Mouse (Mus musculus) embryonic facial prominence, embryonic 12.5 days (tissue): ENCODE results near the gene Cdkn1c. TPM values are rescaled to one million over a fixed set of nuclear protein-coding genes. Genes with fewer than 3 reads are reported as not detected.

Source experiments
- ATAC-seq: fragments of 200-750 bp; cut with Nextera tagmentation; 2 replicates; pipeline ENCODE4 v1.8.0; 2017; ENCODE audit not compliant: insufficient number of reproducible peaks, insufficient read depth, low FRiP score, low TSS enrichment
- H3K27ac ChIP-seq: fragments of 300-500 bp; sonication (generic); 2 replicates; pipeline ENCODE4 v1.5.1; 2016; ENCODE audit warnings: mild to moderate bottlenecking
- H3K27me3 ChIP-seq: fragments of 300-500 bp; sonication (generic); 2 replicates; pipeline ENCODE4 v1.6.1; 2016; ENCODE audit warnings: mild to moderate bottlenecking, moderate library complexity
- H3K36me3 ChIP-seq: fragments of 300-500 bp; sonication (generic); 2 replicates; pipeline ENCODE4 v1.6.1; 2016; ENCODE audit warnings: mild to moderate bottlenecking
- H3K4me1 ChIP-seq: fragments of 300-500 bp; sonication (generic); 2 replicates; pipeline ENCODE4 v1.6.1; 2016
- H3K4me2 ChIP-seq: fragments of 300-500 bp; sonication (generic); replicated peaks from 2 replicates; pipeline ENCODE4 v1.6.1; 2016; ENCODE audit warnings: mild to moderate bottlenecking, moderate library complexity
- H3K4me3 ChIP-seq: fragments of 300-500 bp; sonication (generic); 2 replicates; pipeline ENCODE4 v1.5.1; 2016; ENCODE audit warnings: mild to moderate bottlenecking
- H3K9ac ChIP-seq: fragments of 300-500 bp; sonication (generic); 2 replicates; pipeline ENCODE4 v1.6.1; 2016; ENCODE audit warnings: mild to moderate bottlenecking, moderate library complexity
- H3K9me3 ChIP-seq: fragments of 300-500 bp; sonication (generic); 2 replicates; pipeline ENCODE4 v1.6.1; 2016; ENCODE audit warnings: mild to moderate bottlenecking, moderate library complexity
- WGBS: fragments of 180-500 bp; shearing (Covaris S2); methylation state at CpG from one replicate; pipeline ENCODE4 v1.1.7; 2016; 5-methylcytosine and 5-hydroxymethylcytosine counted together
- polyA plus RNA-seq: library from polyadenylated mRNA; unstranded; fragments of >200 nt; fragmentation: Nextera tagmentation; extraction: Ambion mirVana; gene quantifications from 2 replicates; pipeline ENCODE4 v1.2.1, GENCODE M21; 2016

The Cdkn1c gene
- polyA plus RNA-seq, 1 experiment from 2014 or later: 1,667 TPM

DNA sequence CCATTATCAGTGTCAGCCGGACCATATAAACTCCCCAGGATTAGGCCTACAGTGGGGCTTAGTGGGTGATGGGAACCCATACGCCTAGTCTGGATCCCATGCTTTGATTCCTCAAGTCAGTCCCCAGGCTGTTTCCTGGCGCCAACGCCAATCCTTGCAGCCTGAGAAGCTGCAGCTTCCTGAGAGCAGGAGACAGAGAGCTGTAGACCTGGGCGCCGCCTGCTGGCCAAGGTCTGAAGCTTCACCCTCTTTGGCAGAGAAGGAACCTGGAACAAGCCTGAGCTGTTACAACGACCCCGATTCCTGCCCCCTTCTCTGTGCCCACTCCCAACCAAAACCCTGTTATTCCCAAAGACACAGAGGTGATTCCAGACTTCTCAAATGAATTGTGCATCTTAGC is 9.1 kb upstream of the Cdkn1c start:
- Histone ChIP-seq H3K4me2 (no peak overlapping the region), H3K4me1 (peaks cover 20% of the 10 kb centered on the region), H3K9me3 (no peaks in the 10 kb centered on the region), H3K36me3 (no peaks in the 10 kb centered on the region), H3K27ac (no peak overlapping the region), H3K9ac (no peak overlapping the region), H3K27me3 (0 out of 2 replicates have a peak, but pooled peaks cover 3% of the 10 kb centered on the region), H3K4me3 (no peak overlapping the region)
- ATAC-seq: no peak
- 19% methylated on average over 8 of the region's 8 CpGs for WGBS

DNA sequence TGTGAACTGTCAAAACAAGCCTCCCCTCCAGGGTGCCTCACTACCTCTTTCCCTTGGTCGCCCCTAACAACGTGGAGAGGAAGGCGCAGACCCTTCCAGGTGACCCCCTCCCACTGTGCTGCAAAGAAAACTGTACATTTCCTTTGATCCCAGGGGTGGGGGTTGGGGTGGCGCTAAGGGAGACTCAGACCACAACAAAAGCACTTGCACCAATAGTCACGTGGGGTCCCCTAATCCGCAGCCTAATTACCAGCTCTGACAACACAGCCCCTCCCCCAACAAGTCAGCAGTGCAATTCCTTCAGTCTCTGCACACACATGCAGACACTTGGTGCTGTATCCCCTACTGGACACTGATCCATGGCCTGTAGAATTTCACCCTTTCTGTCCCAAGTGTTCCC is 6.9 kb upstream of the Cdkn1c start:
- Histone ChIP-seq H3K9me3 (no peaks in the 10 kb centered on the region), H3K27ac (0 out of 2 replicates have a peak overlapping the region, but pooled peaks have one; percentile 7), H3K9ac (no peak overlapping the region), H3K4me3 (no peak overlapping the region), H3K36me3 (no peaks in the 10 kb centered on the region), H3K4me1 (peaks cover 29% of the 10 kb centered on the region), H3K27me3 (no peaks in the 10 kb centered on the region), H3K4me2 (no peak overlapping the region)
- ATAC-seq: no peak
- WGBS: 13% methylated on average over 6 of the region's 6 CpGs

DNA sequence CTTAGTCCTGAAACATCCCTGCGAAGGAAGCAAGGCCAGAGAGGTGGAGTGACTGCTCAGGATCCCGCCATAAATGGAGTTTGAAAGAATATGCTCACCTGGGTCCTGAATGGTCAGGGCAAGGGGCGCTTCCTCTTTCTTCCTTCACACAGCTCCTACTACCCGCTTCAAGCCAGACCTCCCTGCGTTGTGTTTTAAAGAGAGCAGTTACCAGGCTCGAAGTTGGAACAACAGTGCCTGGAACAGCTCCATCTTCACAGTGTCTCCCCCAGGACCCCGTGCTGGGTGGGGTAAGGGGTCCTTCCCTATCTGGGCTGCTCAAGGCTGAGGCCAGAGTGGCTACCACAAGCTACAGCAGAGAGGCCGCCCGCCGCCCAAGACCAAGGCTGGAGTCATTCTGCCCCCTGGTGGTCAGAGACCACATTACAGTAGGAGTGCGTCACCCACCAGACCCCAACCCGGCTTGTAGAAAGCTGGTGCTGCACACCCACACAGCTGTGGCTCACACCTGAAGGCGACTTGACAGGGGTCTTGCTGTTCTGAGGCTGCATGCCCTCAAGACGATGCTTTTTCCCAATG is 5.3 kb upstream of the Cdkn1c start:
- Histone ChIP-seq H3K9me3 (peaks cover under 1% of the 10 kb centered on the region; the same call in 1 of the 2 replicates), H3K4me1 (peaks cover 35% of the 10 kb centered on the region), H3K4me2 (no peak overlapping the region; the same call in 1 of the 2 replicates), H3K9ac (no peak overlapping the region), H3K27me3 (no peaks in the 10 kb centered on the region), H3K27ac (peak overlapping the region; percentile 80; the same call in 1 of the 2 replicates), H3K36me3 (no peaks in the 10 kb centered on the region), H3K4me3 (no peak overlapping the region)
- 33% methylated on average over 14 of the region's 14 CpGs for WGBS
- no peak for ATAC-seq

DNA sequence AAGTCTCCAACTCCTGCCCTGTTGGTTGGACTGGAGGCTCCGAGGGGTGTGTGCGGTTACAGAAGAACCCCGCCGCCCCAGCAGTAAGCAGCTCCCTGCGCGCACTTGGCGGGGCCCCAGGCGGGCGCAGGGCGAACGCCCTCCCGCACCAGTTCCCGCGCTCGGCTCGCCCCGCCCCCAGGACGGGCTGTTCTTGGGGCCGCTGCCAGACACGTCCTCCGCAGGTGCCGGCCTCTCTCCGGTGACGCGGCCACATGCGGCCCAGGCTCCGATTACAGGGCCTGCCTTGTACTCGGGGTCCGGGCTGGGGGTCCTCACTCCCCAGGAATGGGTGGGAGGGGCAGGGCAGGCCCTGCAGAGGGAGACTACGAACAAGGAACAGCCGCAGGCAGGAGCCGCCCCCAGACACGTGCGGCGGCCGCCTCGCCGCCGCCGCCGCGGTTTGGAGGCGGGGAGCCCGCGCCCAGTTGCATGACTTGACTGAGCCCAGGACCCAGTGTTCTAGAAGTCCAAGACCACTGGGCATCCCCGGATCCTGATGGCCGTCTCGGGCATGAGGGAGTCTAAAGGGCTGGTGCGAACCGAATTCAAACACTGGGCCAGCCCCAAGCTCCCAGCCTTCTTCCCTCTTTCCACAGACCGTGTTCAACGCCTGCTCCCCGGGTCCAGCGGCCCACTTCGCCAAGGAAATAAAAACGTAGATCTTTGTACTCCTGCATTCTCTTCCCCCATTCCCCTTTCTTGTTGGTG is 4.1 kb upstream of the Cdkn1c start:
- Histone ChIP-seq H3K4me3 (peak overlapping the region; percentile 17), H3K27me3 (no peaks in the 10 kb centered on the region)

DNA sequence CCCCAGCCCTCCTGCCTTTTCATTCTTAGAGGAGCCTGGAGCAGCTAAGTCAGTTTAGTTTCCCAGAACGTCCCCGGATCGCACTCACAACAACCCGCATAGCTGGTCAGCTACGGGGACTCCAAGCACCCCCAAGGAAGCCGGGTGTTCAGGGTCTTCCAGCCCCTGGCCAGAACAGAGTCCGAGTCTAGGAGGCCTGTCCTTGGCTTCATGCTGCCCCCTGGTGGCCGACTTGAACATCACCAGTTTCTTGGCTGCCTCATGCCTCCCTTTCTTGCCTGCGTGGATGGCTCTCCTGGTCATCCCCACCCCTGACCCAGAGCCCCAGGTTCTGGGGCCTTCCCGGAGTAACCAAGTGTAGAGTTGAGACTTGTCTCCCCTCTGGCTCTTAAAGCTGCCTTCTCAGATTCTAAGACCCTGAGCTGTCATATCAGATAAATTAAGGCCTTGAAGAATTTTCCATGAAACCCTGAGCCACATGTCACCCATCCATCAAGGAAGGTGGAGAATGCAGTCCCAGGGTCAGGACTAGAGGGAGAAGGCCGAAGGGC is 3.1 kb upstream of the Cdkn1c start:
- 28% methylated on average over 11 of the region's 11 CpGs for WGBS

More for the DNA sequence above, 4.1 kb upstream of the Cdkn1c start:
- WGBS: 20% methylated on average over 56 of the region's 56 CpGs
- peak; percentile 31 for ATAC-seq
- H3K36me3 ChIP-seq: no peaks in the 10 kb centered on the region
- H3K9ac ChIP-seq: peak overlapping the region; percentile 31
- peaks cover 35% of the 10 kb centered on the region for H3K4me1 ChIP-seq
- peak overlapping the region; percentile 80 for H3K27ac ChIP-seq
- H3K4me2 ChIP-seq: peak overlapping the region; percentile 44
- peaks cover 12% of the 10 kb centered on the region for H3K9me3 ChIP-seq

DNA sequence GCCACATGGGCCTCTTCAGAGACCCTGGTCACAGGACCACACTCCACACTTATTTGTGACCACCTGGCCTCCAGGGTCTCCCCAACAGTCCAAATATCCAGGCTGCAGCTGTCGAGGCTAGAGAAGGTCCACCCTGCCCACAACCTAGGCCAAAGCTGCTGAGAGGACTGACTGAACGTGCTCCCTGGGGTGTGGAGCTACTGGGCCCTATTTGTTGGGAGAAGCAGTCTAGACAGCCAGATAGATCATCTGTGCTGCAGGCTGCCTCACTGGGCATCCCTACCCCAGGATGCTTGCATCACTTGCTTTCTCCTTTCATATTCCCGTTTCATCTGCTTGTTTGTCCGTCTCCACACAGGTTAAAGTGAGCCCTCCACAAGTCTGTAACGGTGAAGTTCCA is 1.7 kb upstream of the Cdkn1c start:
- Histone ChIP-seq H3K36me3 (0 out of 2 replicates have a peak, but pooled peaks cover 3% of the 10 kb centered on the region), H3K9me3 (peaks cover 26% of the 10 kb centered on the region), H3K9ac (no peak overlapping the region), H3K4me2 (no peak overlapping the region), H3K27ac (no peak overlapping the region), H3K4me3 (no peak overlapping the region), H3K27me3 (no peaks in the 10 kb centered on the region), H3K4me1 (peaks cover 26% of the 10 kb centered on the region)
- no peak for ATAC-seq
- WGBS: 75% methylated on average over 5 of the region's 5 CpGs

More for the DNA sequence above, 3.1 kb upstream of the Cdkn1c start:
- Histone ChIP-seq H3K27me3 (no peaks in the 10 kb centered on the region), H3K4me3 (no peak overlapping the region), H3K4me2 (peak overlapping the region; percentile 16; the same call in 1 of the 2 replicates), H3K4me1 (peaks cover 35% of the 10 kb centered on the region), H3K27ac (peak overlapping the region; percentile 80), H3K9me3 (peaks cover 23% of the 10 kb centered on the region), H3K36me3 (0 out of 2 replicates have a peak, but pooled peaks cover 3% of the 10 kb centered on the region), H3K9ac (0 out of 2 replicates have a peak overlapping the region, but pooled peaks have one; percentile 3)
- ATAC-seq: no peak

DNA sequence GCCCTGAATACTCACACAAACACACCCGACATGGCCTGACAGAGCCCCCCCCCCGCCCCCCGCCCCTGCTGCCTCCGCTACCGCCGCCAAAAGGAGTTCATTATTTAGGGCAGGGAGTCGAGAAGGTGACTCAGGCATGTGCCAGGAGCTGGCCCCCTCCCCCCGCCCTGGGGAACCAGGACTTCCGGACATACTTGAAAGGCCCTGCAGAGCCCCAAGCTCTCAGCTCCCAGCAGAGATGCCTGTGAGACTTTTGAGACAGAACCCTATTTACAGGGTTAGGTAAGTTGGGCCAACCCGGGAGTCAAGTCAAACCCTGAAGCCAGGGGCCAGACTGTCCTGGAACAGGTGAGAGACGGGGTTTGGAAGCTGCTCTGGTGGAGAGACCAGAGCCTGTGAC is 1.1 kb upstream of the Cdkn1c start:
- no peak for ATAC-seq
- H3K4me1 ChIP-seq: peaks cover 20% of the 10 kb centered on the region
- WGBS: 46% methylated on average over 11 of the region's 11 CpGs
- H3K27me3 ChIP-seq: 0 out of 2 replicates have a peak, but pooled peaks cover 1% of the 10 kb centered on the region
- H3K4me2 ChIP-seq: peak overlapping the region; percentile 35; the same call in 1 of the 2 replicates
- peaks cover 26% of the 10 kb centered on the region for H3K9me3 ChIP-seq
- H3K4me3 ChIP-seq: no peak overlapping the region
- H3K36me3 ChIP-seq: 0 out of 2 replicates have a peak, but pooled peaks cover 3% of the 10 kb centered on the region
- H3K9ac ChIP-seq: no peak overlapping the region
- peak overlapping the region; percentile 30 for H3K27ac ChIP-seq

DNA sequence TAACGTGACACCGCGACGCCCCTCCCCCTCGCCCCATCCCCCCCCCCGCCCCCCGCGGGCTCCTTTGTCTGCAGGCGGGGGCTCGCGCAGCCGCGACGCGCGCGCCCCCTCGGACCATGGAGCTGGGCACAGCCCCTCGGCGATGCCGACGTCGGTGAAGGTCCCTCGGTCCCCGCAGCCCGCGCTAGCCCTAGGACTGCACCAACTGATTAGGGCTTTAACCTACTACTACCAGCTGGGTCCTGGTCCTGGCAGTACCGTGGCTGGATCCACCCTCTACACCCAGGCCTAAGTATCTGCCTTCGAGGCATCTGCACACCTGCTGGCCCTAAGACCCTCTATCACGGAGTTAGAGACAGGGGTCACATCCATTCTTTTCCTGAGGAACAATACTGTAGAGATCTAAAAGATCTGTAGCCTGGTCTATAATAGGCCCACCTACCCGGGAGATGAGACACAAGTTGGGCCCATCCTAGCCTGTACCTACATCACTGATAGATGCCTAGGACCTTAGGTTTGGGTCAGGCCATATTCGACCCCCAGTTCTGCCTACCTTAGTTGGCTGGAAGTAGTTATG is 532 bp upstream of the Cdkn1c start:
- Histone ChIP-seq H3K36me3 (0 out of 2 replicates have a peak, but pooled peaks cover 3% of the 10 kb centered on the region), H3K9ac (no peak overlapping the region), H3K4me1 (peaks cover 20% of the 10 kb centered on the region), H3K4me3 (peak overlapping the region; percentile 64; the same call in 1 of the 2 replicates), H3K27ac (peak overlapping the region; percentile 30), H3K4me2 (peak overlapping the region; percentile 35), H3K27me3 (0 out of 2 replicates have a peak, but pooled peaks cover 4% of the 10 kb centered on the region), H3K9me3 (peaks cover 26% of the 10 kb centered on the region)
- peak; percentile 53 for ATAC-seq
- 41% methylated on average over 18 of the region's 32 CpGs for WGBS

DNA sequence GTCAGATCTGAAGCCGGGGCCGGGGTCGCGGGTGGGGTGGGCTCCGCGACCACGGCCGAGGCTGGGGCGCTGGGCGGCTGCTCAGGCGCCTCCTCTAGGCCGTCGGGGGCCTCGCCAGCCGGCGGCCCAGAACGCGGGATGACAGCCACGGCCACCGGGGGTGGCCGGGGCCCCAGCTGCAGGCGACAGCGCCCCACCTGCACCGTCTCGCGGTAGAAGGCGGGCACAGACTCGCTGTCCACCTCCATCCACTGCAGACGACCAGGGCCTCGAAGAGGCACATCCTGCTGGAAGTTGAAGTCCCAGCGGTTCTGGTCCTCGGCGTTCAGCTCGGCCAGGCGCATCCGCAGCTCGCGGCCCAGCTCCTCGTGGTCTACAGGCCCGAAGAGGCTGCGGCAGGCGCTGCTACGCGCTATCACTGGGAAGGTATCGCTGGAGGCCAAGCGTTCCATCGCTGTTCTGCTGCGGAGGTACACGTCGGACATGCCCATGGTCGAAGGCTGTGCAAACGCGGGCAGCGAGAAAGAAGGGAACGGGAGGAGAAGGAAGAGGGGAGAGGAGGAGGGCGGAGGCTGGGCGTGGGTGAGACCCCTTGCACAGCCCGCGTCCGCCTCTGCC is 524 bp downstream of the Cdkn1c start:
- Histone ChIP-seq H3K36me3 (0 out of 2 replicates have a peak, but pooled peaks cover 3% of the 10 kb centered on the region), H3K4me1 (peaks cover 17% of the 10 kb centered on the region), H3K27ac (peak overlapping the region; percentile 88), H3K4me3 (peak overlapping the region; percentile 64), H3K4me2 (peak overlapping the region; percentile 56), H3K9ac (peak overlapping the region; percentile 82), H3K27me3 (0 out of 2 replicates have a peak, but pooled peaks cover 4% of the 10 kb centered on the region), H3K9me3 (peaks cover 26% of the 10 kb centered on the region)
- ATAC-seq: no peak
- 35% methylated on average over 58 of the region's 60 CpGs for WGBS

DNA sequence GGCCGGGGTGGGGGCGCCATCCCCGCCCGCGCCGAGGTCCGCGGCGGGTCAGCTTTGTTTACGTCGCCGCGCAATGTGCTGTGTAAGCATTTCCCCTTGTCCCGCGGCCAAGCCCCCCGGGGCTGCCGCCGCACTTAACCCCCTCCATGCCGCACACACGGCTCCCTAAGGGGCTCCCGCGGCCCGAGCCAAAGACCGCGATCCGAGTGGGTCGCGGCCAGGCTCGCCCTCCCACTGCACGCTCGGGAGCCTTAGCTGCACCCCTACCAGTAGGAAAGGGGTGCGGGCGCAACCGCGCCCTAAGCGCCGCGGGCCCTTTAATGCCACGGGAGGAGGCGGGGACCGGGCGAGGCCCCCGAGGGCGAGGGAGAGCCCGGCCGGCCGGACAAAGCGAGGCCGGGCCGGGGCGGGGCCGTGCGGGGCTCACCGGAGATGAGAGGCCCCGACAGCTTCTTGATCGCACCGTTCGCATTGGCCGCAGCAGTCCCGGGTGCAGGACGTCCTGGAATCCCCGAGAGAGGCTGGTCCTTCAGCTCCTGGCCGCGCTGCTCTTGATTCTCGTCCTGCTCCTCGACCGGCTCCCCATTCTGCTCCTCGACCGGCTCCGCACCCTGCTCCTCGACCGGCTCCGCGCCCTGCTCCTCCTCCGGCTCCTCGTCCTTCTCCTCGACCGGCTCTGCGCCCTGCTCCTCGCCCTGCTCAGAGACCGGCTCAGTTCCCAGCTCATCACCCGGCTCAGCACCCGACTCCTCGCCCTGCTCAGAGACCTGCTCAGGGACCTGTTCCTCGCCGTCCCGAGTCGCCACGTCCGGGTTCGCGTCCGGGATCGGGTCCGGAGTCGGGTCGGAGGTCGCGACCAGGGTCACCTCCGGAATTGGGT is 1.3 kb downstream of the Cdkn1c start:
- H3K9me3 ChIP-seq: peaks cover 26% of the 10 kb centered on the region
- ATAC-seq: no peak
- WGBS: 31% methylated on average over 95 of the region's 100 CpGs
- H3K4me2 ChIP-seq: peak overlapping the region; percentile 56
- H3K4me3 ChIP-seq: peak overlapping the region; percentile 64
- 0 out of 2 replicates have a peak, but pooled peaks cover 3% of the 10 kb centered on the region for H3K36me3 ChIP-seq
- H3K27me3 ChIP-seq: 0 out of 2 replicates have a peak, but pooled peaks cover 4% of the 10 kb centered on the region
- H3K9ac ChIP-seq: peak overlapping the region; percentile 82
- H3K4me1 ChIP-seq: peaks cover 14% of the 10 kb centered on the region
- H3K27ac ChIP-seq: peak overlapping the region; percentile 88
